Mouse (Mus musculus): ENCODE measurements at regions not wholly inside any gene's neighbourhood (a gene's known extent, or its start where the extent isn't known, plus 50 kb on each side); places are given as distances from the start of the nearest gene placed in this dataset.

- no peak for DNase-seq
These were observed 135.2 kb upstream of the 4931429L15Rik start for GRCm38 (mm10) chr9:46454807-46455610.

GRCm38 (mm10) chr9:46443191-46444095 lies 123.7 kb upstream of the 4931429L15Rik start:
- peak in 1 of 2 experiments; percentile 9 for DNase-seq

GRCm38 (mm10) chr9:46442739-46443181 lies 123.0 kb upstream of the 4931429L15Rik start:
- no peak for DNase-seq

GRCm38 (mm10) chr9:46440226-46440625 lies 120.4 kb upstream of the 4931429L15Rik start:
- no peak for DNase-seq

- DNase-seq, result peak; percentile 88
These were observed 114.9 kb upstream of the 4931429L15Rik start for GRCm38 (mm10) chr9:46434700-46435099.

GRCm38 (mm10) chr9:46433716-46434115 lies 113.9 kb upstream of the 4931429L15Rik start:
- no peak for DNase-seq

GRCm38 (mm10) chr9:46431053-46431452 lies 111.3 kb upstream of the 4931429L15Rik start:
- no peak for DNase-seq

GRCm38 (mm10) chr9:46423184-46423967 lies 103.6 kb upstream of the 4931429L15Rik start:
- DNase-seq, result no peak

GRCm38 (mm10) chr9:46421688-46422274 lies 102.0 kb upstream of the 4931429L15Rik start:
- DNase-seq, result no peak

- peak in 1 of 2 experiments; percentile 31 for DNase-seq
These were observed 91.9 kb upstream of the 4931429L15Rik start for GRCm38 (mm10) chr9:46411686-46412085.

- no peak for DNase-seq
These were observed 89.0 kb upstream of the 4931429L15Rik start for GRCm38 (mm10) chr9:46408776-46409175.

- no peak for DNase-seq
These were observed 86.8 kb upstream of the 4931429L15Rik start for GRCm38 (mm10) chr9:46406606-46407005.

GRCm38 (mm10) chr9:46396591-46396990 lies 76.8 kb upstream of the 4931429L15Rik start:
- DNase-seq, result no peak

GRCm38 (mm10) chr9:46395156-46395765 lies 75.5 kb upstream of the 4931429L15Rik start:
- DNase-seq, result no peak

- DNase-seq, result no peak
These were observed 74.5 kb upstream of the 4931429L15Rik start for GRCm38 (mm10) chr9:46394239-46394638.

- peak; percentile 54 to 67 for DNase-seq
These were observed 73.0 kb upstream of the 4931429L15Rik start for GRCm38 (mm10) chr9:46392641-46393321.

GRCm38 (mm10) chr9:46389741-46390140 lies 70.0 kb upstream of the 4931429L15Rik start:
- DNase-seq, result no peak

- peak in 1 of 2 experiments; percentile 30 for DNase-seq
These were observed 69.2 kb upstream of the 4931429L15Rik start for GRCm38 (mm10) chr9:46388677-46389676.

GRCm38 (mm10) chr9:46386333-46386732 lies 66.5 kb upstream of the 4931429L15Rik start:
- DNase-seq, result no peak

- no peak for DNase-seq
These were observed 61.6 kb upstream of the 4931429L15Rik start for GRCm38 (mm10) chr9:46381342-46381741.
